Mouse (Mus musculus): Measurements from ENCODE around the gene Plod2.

DNA sequence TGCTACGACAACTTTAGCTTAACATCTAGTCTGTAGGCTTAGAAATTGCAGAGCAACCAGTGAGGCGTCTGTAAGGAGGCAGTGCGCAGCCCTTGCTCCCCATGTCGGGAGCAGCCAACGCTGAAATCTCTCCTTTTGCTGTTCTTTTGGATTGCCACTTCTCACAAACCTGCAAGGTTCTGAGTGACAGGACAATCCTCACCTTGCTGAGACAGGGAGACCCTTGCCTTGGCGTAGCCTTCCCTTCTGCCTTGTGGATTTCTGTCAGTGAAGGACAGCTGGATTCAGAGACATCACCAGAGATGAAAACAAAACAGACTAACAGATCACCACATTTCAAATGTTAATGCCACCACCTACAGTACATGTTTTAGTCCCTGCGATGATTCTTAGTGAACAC is 5.8 kb downstream of the Plod2 start:
- TF ChIP-seq CTCF (IDR thresholded peaks at IDR 0.05) (no peak), EP300 (IDR thresholded peaks at IDR 0.05) (no peak)

Data from lung, postnatal 0 days (tissue).